Mouse (Mus musculus) left cerebral cortex, adult 2 months (tissue): ENCODE results near the gene Ryr3. TPM values are rescaled to one million over a fixed set of nuclear protein-coding genes. Genes with fewer than 3 reads are reported as not detected.

ENCODE experiments used
- DNase-seq, 2 experiments: peaks; one replicate each; pipeline ENCODE4 v3.0.0; 2021 to 2022; ENCODE audit warnings: low spot score in 2 of 2, mixed read lengths in 1 of 2; ENCODE audit errors: extremely low spot score in 1 of 2
- H3K27ac ChIP-seq: fragments of 200-600 bp; 2 replicates; pipeline ENCODE4 v1.8.1; 2022
- H3K4me3 ChIP-seq: fragments of 200-600 bp; 2 replicates; pipeline ENCODE4 v1.8.1; 2022
- CTCF ChIP-seq: fragments of 200-600 bp; IDR thresholded peaks from 2 replicates; pipeline ENCODE4 v1.8.1; 2022; ENCODE audit warnings: antibody characterized with exemption, mild to moderate bottlenecking, moderate library complexity
- intact Hi-C: fragments of 180-260 bp; cut with DNase I; formaldehyde crosslinking; loops from one replicate; pipeline ENCODE4 v1.15.1; 2025
- microRNA-seq, 2 experiments: library from miRNA; unstranded; fragments of <30 nt; microRNA quantifications; one replicate each; pipeline ENCODE4 v1.2.0; 2021
- total RNA-seq, 2 experiments: library from RNA; stranded (reverse); gene quantifications; 2 replicates each; pipeline ENCODE4 v1.2.3; 2021

Gene Ryr3
- total RNA-seq, 2 experiments from 2014 or later = 26.3 to 33.7 TPM

DNA sequence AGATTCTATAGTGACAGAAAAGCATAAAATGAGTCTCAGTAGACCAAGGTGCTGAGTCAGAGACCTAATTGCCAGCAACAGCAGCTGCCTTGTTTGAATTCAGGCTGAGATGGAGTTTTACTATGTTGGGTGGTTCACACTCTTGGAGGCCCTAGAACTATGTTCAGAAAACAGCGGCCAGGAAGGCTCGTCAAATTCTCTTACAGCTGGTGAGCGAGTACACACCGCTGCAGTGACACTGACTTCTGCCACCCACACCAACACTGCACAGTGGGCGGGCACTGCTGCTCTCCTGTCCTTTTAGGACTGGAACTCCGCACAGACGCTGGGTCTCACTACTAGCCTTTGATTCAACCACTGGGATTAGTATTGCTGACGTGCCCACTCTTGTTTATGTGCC lies 614.4 kb downstream of the Ryr3 start:
- no peak for TF ChIP-seq CTCF
- intact Hi-C loops = no loop called here
- peak in 1 of 2 experiments; percentile 24 for DNase-seq
- Histone ChIP-seq H3K4me3 (no peak overlapping the region), H3K27ac (no peak overlapping the region)

DNA sequence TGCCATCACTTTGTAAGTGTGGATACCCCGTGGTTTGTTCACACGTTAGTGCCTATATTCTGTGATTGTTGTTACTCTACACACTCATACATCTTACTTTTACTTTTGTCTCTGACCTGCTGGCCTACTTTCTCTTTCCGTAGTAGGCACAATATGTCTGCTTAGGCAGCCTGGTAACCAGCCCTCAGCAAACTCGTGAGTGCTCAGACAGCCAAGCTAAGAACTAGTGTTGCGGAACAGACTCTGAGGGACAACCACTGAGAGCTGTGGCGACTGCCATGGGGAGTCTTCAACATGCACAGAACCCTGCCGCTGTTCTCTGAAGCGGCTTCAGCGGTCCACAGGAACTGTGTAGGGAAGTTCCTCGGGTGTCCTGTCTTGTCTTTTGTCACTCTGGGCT lies 616.7 kb downstream of the Ryr3 start:
- TF ChIP-seq CTCF = no peak

DNA sequence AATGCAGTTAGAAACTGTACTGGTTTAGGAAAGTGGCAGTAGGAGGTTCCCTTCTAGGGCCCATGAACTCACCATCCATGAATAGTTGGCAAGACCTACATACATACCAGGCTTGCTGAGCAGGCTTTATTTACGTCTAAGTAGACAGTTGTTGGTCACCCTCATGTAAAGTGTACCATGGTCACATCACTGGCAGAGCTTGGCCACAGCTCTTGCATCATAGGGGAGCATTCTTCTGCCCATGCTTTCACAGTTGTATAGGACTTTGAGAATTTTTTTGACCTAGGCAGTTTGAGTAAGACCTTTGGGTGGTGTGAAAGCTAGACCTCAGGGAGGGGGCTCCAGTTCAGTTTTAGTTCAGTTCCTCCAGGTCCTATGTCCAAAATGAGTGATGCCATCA lies 619.8 kb downstream of the Ryr3 start:
- intact Hi-C loops = no loop called here
- DNase-seq = no peak
- H3K27ac ChIP-seq = no peak overlapping the region
- no peak for TF ChIP-seq CTCF
- no peak overlapping the region for H3K4me3 ChIP-seq

More for the DNA sequence above, 616.7 kb downstream of the Ryr3 start:
- H3K4me3 ChIP-seq = no peak overlapping the region
- DNase-seq = no peak
- no peak overlapping the region for H3K27ac ChIP-seq
- intact Hi-C loops = no loop called here

DNA sequence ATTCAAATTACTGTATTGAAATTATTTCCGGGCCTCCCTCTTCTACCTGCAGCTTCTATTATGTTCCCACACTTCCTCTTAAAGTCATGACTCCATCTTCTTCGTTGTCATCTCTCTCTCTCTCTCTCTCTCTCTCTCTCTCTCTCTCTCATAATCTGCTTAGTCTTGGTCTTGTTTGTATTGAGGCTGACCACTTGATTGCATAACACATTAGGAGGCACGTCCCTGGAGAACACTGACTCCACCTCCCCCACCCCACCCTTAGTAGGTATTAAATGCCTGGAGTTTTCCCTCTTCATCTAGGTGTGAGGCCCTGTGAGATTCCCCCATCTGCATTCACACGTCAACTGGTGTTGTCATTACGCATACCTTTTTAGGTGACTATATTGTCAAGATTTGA lies 620.5 kb downstream of the Ryr3 start:
- H3K27ac ChIP-seq = no peak overlapping the region
- intact Hi-C loops = no loop called here
- H3K4me3 ChIP-seq = no peak overlapping the region
- no peak for TF ChIP-seq CTCF
- no peak for DNase-seq

DNA sequence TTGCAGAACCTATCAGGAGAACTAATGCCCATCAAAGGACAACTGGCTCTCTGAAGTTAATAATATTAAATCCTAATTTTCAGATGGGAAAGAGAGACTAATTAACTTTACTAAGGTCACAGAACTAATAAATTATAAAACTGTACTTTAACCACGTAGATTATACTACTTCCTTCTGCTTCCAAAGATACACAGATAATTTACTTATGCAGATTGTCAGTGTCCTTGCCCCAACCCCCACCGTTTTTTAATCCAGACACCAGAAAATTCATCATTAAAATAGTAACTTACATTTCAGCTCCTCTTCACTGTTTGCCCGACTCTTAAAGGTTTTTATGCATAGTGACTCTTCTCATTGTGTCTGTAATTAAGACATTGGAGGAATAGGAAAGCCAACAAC lies 621.1 kb downstream of the Ryr3 start:
- TF ChIP-seq CTCF = no peak
- no peak overlapping the region for H3K27ac ChIP-seq
- no peak overlapping the region for H3K4me3 ChIP-seq
- no peak for DNase-seq
- intact Hi-C loops = no loop called here

DNA sequence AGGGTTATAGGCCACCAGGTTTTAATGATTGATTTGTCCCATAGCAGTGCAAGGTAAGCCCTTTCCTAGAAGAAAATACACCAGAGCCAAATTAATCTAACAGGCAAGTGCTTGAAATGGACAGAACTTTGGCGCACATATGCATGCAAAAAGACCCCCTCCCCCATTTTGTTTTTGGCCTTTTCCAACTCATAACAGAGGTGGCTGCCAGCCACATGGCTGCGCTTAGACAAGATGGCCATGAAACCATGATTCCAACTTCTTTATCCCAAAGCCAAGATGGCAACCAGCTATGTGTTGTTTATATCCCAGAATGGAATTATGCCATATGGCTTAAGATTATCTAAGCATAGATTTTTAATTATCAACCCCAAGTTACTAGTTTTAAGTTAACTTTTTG lies 623.1 kb downstream of the Ryr3 start:
- TF ChIP-seq CTCF = no peak
- DNase-seq = no peak
- H3K4me3 ChIP-seq = no peak overlapping the region
- H3K27ac ChIP-seq = no peak overlapping the region
- intact Hi-C loops = no loop called here

DNA sequence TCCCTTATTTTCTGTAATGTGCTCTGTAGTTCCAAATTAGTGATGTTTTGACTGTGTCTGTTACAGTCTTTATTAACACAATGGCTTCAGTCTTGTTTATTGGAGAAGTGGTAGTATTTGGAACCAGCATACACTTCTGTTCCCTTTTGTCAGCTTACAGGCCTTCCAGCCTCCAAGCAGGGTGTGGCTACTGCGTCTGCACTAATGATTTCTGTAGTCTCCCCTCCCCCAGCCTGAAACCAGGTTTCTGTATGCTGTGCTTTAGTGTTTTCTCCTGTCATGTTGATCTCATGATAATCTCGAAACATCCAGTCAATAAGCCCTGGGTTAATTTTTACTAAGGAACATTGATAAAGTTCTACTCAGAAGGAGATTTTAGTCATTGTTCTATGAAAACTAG lies 623.6 kb downstream of the Ryr3 start:
- no peak for TF ChIP-seq CTCF
- Histone ChIP-seq H3K27ac (no peak overlapping the region), H3K4me3 (no peak overlapping the region)
- no peak for DNase-seq
- intact Hi-C loops = no loop called here

GRCm38 (mm10) chr2:112591451-112591871 lies 625.4 kb downstream of the Ryr3 start:
- H3K4me3 ChIP-seq = no peak overlapping the region
- peak overlapping the region; percentile 45; the same call in 1 of the 2 replicates for H3K27ac ChIP-seq
- intact Hi-C loops = no loop called here
- no peak for TF ChIP-seq CTCF
- peak; percentile 26 to 35 for DNase-seq

DNA sequence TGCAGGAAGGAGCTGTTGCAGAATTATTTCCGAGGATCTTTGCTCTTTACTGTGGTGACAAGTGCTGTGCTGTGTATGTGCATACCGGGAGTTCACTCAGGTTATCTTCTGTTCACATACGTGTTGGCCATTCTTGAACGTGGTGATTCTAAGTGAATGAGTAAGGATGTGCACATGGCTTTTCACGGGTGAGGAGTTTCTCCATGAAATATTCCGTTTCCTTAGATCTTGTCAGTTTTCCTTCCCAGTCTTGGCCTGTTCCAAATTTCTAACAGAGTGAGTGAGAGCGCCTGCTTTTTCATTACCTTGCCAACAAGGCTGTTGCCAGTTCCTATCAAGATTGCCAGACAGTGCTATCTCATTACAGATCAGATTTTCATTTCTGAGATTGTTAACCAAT lies 625.9 kb downstream of the Ryr3 start:
- intact Hi-C loops = no loop called here
- peak overlapping the region; percentile 45; the same call in 1 of the 2 replicates for H3K27ac ChIP-seq

More for the DNA sequence above, 625.9 kb downstream of the Ryr3 start:
- no peak for DNase-seq
- TF ChIP-seq CTCF = no peak
- H3K4me3 ChIP-seq = no peak overlapping the region

Small RNA genes within 50 kb of the gene (microRNA-seq; reads per million reads assigned to microRNA genes)
- 0 reads per million in 2 experiments for gene Gm44374

Other genes with a start within 250 kb of the Ryr3 start
- not detected for gene Tmco5b, start 68.6 kb upstream of the Ryr3 start, total RNA-seq
- 10 to 100 TPM; 49.1 to 52.0 TPM for gene Fmn1, start 110.6 kb upstream of the Ryr3 start, total RNA-seq